Mouse (Mus musculus): ENCODE data around the gene Atp5j2. TPM values are rescaled to one million over a fixed set of nuclear protein-coding genes. Genes with fewer than 3 reads are reported as not detected.
A peak's percentile ranks its signal among the peaks of the same experiment; 100 is the strongest.

The Atp5j2 gene
- total and polyA plus RNA-seq, 3 experiments, result 493 to 733 (median 543) TPM

DNA sequence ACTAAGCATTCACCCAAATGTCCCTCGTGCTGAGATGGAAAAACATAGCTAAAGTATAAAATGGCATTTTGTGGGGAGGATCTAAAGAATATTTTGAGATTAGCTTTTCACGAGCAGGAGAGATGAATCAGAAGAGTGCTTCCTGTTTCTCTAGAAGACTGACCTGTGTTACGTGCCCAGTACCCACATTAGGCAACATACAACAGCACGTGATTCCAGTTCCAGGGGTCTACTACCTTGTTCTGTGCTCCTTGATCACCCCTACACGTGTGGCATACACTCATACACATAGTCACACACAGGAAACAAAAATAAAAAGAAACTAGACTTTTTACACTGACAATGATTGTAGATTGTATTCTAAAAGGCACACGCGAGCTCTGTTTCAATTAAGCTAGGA lies 8.5 kb upstream of the Atp5j2 start:
- Histone ChIP-seq H3K27me3 (ENCODE audit: control insufficient read depth in 1 of 2, insufficient read depth in 2 of 2, low read length in 2 of 2) (no peaks in the 10 kb centered on the region), H3K36me3 (ENCODE audit: control insufficient read depth in 1 of 2, insufficient read depth in 2 of 2, low read length in 2 of 2) (peaks cover 0 to 11% of the 10 kb centered on the region in 2 experiments; a peak in 1 of 4 replicates), H3K27ac (ENCODE audit: control insufficient read depth, low read depth, low read length) (peak overlapping the region; percentile 32; the same call in 1 of the 2 replicates), H3K4me3 (ENCODE audit: control insufficient read depth in 1 of 2, insufficient read depth in 1 of 2, low read depth in 2 of 2, low read length in 2 of 2) (peak overlapping the region; percentile 50 to 98), H3K9ac (ENCODE audit: control insufficient read depth, low read depth, low read length, poor library complexity, severe bottlenecking) (peak overlapping the region; percentile 95), H3K4me1 (ENCODE audit: control insufficient read depth in 1 of 2, insufficient read depth in 2 of 2, low read length in 2 of 2) (peaks cover 0 to 18% of the 10 kb centered on the region in 2 experiments; a peak in 2 of 4 replicates), H3K79me2 (ENCODE audit: control insufficient read depth, insufficient read depth, low read length, poor library complexity) (peaks cover 17% of the 10 kb centered on the region), H3K9me3 (replicated peaks; ENCODE audit: insufficient read depth, low read length) (no peaks in the 10 kb centered on the region)
- DNase-seq (ENCODE audit: low read depth, low spot score), result peak; percentile 56
- no peak for TF ChIP-seq ZNF384 (IDR thresholded peaks at IDR 0.05; ENCODE audit: low read depth, low read length)
- peak; percentile 64; the same call in 1 of the 2 replicates for TF ChIP-seq BHLHE40 (IDR thresholded peaks at IDR 0.05; ENCODE audit: borderline replicate concordance, low read depth, low read length)
- TF ChIP-seq MXI1 (IDR thresholded peaks at IDR 0.05; ENCODE audit: low read depth, low read length), result peak; percentile 57
- TF ChIP-seq TCF12 (IDR thresholded peaks at IDR 0.05; ENCODE audit: low read depth, low read length), result no peak
- no peak for TF ChIP-seq MEF2A (IDR thresholded peaks at IDR 0.05; ENCODE audit: extremely low read depth, insufficient replicate concordance, low read depth, low read length, poor library complexity, severe bottlenecking)
- peak; percentile 62; the same call in 1 of the 2 replicates for TF ChIP-seq USF1 (IDR thresholded peaks at IDR 0.05; ENCODE audit: low read depth, low read length)

- DNase-seq (ENCODE audit: low read depth, low spot score), result peak; percentile 95
- H3K4me3 ChIP-seq (ENCODE audit: control insufficient read depth in 1 of 2, insufficient read depth in 1 of 2, low read depth in 2 of 2, low read length in 2 of 2), result peak overlapping the region; percentile 75 to 81
- TF ChIP-seq USF2 (IDR thresholded peaks at IDR 0.05; ENCODE audit: borderline replicate concordance in 1 of 2, insufficient read depth in 1 of 2, low read depth in 1 of 2, low read length in 2 of 2), result no peak
- peak; percentile 86; the same call in 1 of the 2 replicates for TF ChIP-seq POLR2AphosphoS2 (IDR thresholded peaks at IDR 0.05; ENCODE audit: low read length)
- no peak for TF ChIP-seq MEF2A (IDR thresholded peaks at IDR 0.05; ENCODE audit: extremely low read depth, insufficient replicate concordance, low read depth, low read length, poor library complexity, severe bottlenecking)
- TF ChIP-seq ZNF384 (IDR thresholded peaks at IDR 0.05; ENCODE audit: low read depth, low read length), result no peak
- peak; percentile 92 for TF ChIP-seq TBP (IDR thresholded peaks at IDR 0.05; ENCODE audit: low read depth, low read length)
- TF ChIP-seq POLR2A (IDR thresholded peaks at IDR 0.05; ENCODE audit: control insufficient read depth in 1 of 2, insufficient read depth in 1 of 2, low read depth in 1 of 2, low read length in 2 of 2, poor library complexity in 1 of 2), result peak; percentile 59 to 96; a peak in 3 of 4 replicates
- peak; percentile 59 for TF ChIP-seq NRF1 (IDR thresholded peaks at IDR 0.05; ENCODE audit: insufficient read depth, low read depth, low read length, poor library complexity, severe bottlenecking)
- peak; percentile 72 for TF ChIP-seq ELF1 (IDR thresholded peaks at IDR 0.05; ENCODE audit: low read depth, low read length)
- no peak for TF ChIP-seq MAFK (IDR thresholded peaks at IDR 0.05; ENCODE audit: borderline replicate concordance, low read depth, low read length)
- TF ChIP-seq ETS1 (IDR thresholded peaks at IDR 0.05; ENCODE audit: low read depth, low read length), result peak; percentile 33; the same call in 1 of the 2 replicates
- no peak for TF ChIP-seq RCOR1 (IDR thresholded peaks at IDR 0.05; ENCODE audit: low read depth, low read length)
- no peak for TF ChIP-seq POLR2AphosphoS5 (IDR thresholded peaks at IDR 0.05; ENCODE audit: borderline replicate concordance, low read depth, low read length)
- no peak for TF ChIP-seq TAL1 (IDR thresholded peaks at IDR 0.05; ENCODE audit: low read length)
- 0 out of 4 replicates have a peak, but pooled peaks of 1 of the 2 experiments have one; percentile 15 for TF ChIP-seq EP300 (IDR thresholded peaks at IDR 0.05; ENCODE audit: low read depth in 1 of 2, low read length in 2 of 2)
- no peak for TF ChIP-seq GABPA (IDR thresholded peaks at IDR 0.05; ENCODE audit: low read depth, low read length)
- peak; percentile 89 for TF ChIP-seq HCFC1 (IDR thresholded peaks at IDR 0.05; ENCODE audit: low read depth, low read length)
- peak; percentile 35; the same call in 1 of the 2 replicates for TF ChIP-seq MAZ (IDR thresholded peaks at IDR 0.05; ENCODE audit: low read depth, low read length)
- no peak for TF ChIP-seq ZKSCAN1 (IDR thresholded peaks at IDR 0.05; ENCODE audit: low read depth, low read length)
- TF ChIP-seq ZMIZ1 (IDR thresholded peaks at IDR 0.05; ENCODE audit: low read depth, low read length), result 0 out of 2 replicates have a peak, but pooled peaks have one; percentile 69
- TF ChIP-seq MXI1 (IDR thresholded peaks at IDR 0.05; ENCODE audit: low read depth, low read length), result peak; percentile 64
- TF ChIP-seq BHLHE40 (IDR thresholded peaks at IDR 0.05; ENCODE audit: borderline replicate concordance, low read depth, low read length), result no peak
- TF ChIP-seq KAT2A (conservative IDR thresholded peaks at IDR 0.05; ENCODE audit: low read depth, low read length), result no peak; the same call in 1 of the 2 replicates
- no peak; the same call in none of the 2 replicates for TF ChIP-seq NELFE (IDR thresholded peaks at IDR 0.05; ENCODE audit: low read depth, low read length)
- no peak for TF ChIP-seq CTCF (IDR thresholded peaks at IDR 0.05 in 2 of 3, conservative IDR thresholded peaks at IDR 0.05 in 1 of 3; ENCODE audit: control insufficient read depth in 1 of 3, insufficient read depth in 1 of 3, low read depth in 2 of 3, low read length in 3 of 3, poor library complexity in 1 of 3, severe bottlenecking in 1 of 3)
Measured at GRCm38 (mm10) chr5:145190875-145191798, 725 bp downstream of the Atp5j2 start.

More at GRCm38 (mm10) chr5:145190875-145191798, 725 bp downstream of the Atp5j2 start:
- peaks cover 45% of the 10 kb centered on the region for H3K79me2 ChIP-seq (ENCODE audit: control insufficient read depth, insufficient read depth, low read length, poor library complexity)
- H3K9me3 ChIP-seq (replicated peaks; ENCODE audit: insufficient read depth, low read length), result no peaks in the 10 kb centered on the region
- H3K9ac ChIP-seq (ENCODE audit: control insufficient read depth, low read depth, low read length, poor library complexity, severe bottlenecking), result peak overlapping the region; percentile 93
- H3K27ac ChIP-seq (ENCODE audit: control insufficient read depth, low read depth, low read length), result peak overlapping the region; percentile 97
- H3K27me3 ChIP-seq (ENCODE audit: control insufficient read depth in 1 of 2, insufficient read depth in 2 of 2, low read length in 2 of 2), result no peaks in the 10 kb centered on the region
- H3K4me1 ChIP-seq (ENCODE audit: control insufficient read depth in 1 of 2, insufficient read depth in 2 of 2, low read length in 2 of 2), result peaks cover 0 to 20% of the 10 kb centered on the region in 2 experiments; a peak in 3 of 4 replicates
- peaks cover 2 to 22% of the 10 kb centered on the region in 2 experiments; a peak in 3 of 4 replicates for H3K36me3 ChIP-seq (ENCODE audit: control insufficient read depth in 1 of 2, insufficient read depth in 2 of 2, low read length in 2 of 2)
